Mouse (Mus musculus) MEL (cell line): ENCODE data around the gene Rfx2.

Experiments used
- CHD2 ChIP-seq: IDR thresholded peaks from 2 replicates; pipeline ENCODE4 v1.6.1; 2011; ENCODE audit warnings: low read length, improper control_type of control experiment
- CTCF ChIP-seq, 3 experiments: IDR thresholded peaks in 2 of 3; conservative IDR thresholded peaks in 1 of 3; 2 replicates each; pipeline ENCODE4 v1.5.1; 2011 to 2012; ENCODE audit warnings: low read length in 3 of 3, low read depth in 2 of 3, mild to moderate bottlenecking in 2 of 3, improper control_type of control experiment in 1 of 3, inconsistent platforms in 1 of 3, mixed read lengths in 1 of 3, moderate library complexity in 1 of 3; ENCODE audit not compliant: control insufficient read depth in 1 of 3, insufficient read depth in 1 of 3, poor library complexity in 1 of 3, severe bottlenecking in 1 of 3
- E2F4 ChIP-seq: IDR thresholded peaks from 2 replicates; pipeline ENCODE4 v1.6.1; 2011; ENCODE audit warnings: low read depth, low read length, improper control_type of control experiment, borderline replicate concordance
- EP300 ChIP-seq, 2 experiments: IDR thresholded peaks; 2 replicates each; pipeline ENCODE4 v1.6.1; 2011; ENCODE audit warnings: improper control_type of control experiment in 2 of 2, low read length in 2 of 2, low read depth in 1 of 2, mild to moderate bottlenecking in 1 of 2
- GATA1 ChIP-seq: IDR thresholded peaks from 2 replicates; pipeline ENCODE4 v1.6.1; 2011; ENCODE audit warnings: low read depth, low read length, improper control_type of control experiment
- HCFC1 ChIP-seq: IDR thresholded peaks from 2 replicates; pipeline ENCODE4 v1.6.1; 2012; ENCODE audit warnings: low read depth, mild to moderate bottlenecking, inconsistent platforms, low read length, improper control_type of control experiment, moderate library complexity
- KAT2A ChIP-seq: conservative IDR thresholded peaks from 2 replicates; pipeline ENCODE4 v1.6.1; 2012; ENCODE audit warnings: low read depth, low read length, improper control_type of control experiment, inconsistent platforms
- POLR2A ChIP-seq, 2 experiments: IDR thresholded peaks; 2 replicates each; pipeline ENCODE4 v1.6.1; 2011 to 2012; ENCODE audit warnings: low read length in 2 of 2, mild to moderate bottlenecking in 2 of 2, control low read depth in 1 of 2, improper control_type of control experiment in 1 of 2, low read depth in 1 of 2, moderate library complexity in 1 of 2; ENCODE audit not compliant: control insufficient read depth in 1 of 2, insufficient read depth in 1 of 2, poor library complexity in 1 of 2
- POLR2AphosphoS2 ChIP-seq: IDR thresholded peaks from 2 replicates; pipeline ENCODE4 v1.6.1; 2011; ENCODE audit warnings: low read length, improper control_type of control experiment
- SIN3A ChIP-seq: IDR thresholded peaks from 2 replicates; pipeline ENCODE4 v1.6.1; 2012; ENCODE audit warnings: low read length, improper control_type of control experiment, inconsistent platforms
- USF2 ChIP-seq, 2 experiments: IDR thresholded peaks; 2 replicates each; pipeline ENCODE4 v1.6.1; 2011 to 2012; ENCODE audit warnings: improper control_type of control experiment in 2 of 2, low read length in 2 of 2, borderline replicate concordance in 1 of 2, inconsistent platforms in 1 of 2, low read depth in 1 of 2, mild to moderate bottlenecking in 1 of 2; ENCODE audit not compliant: insufficient read depth in 1 of 2
- ZC3H11A ChIP-seq: IDR thresholded peaks from 2 replicates; pipeline ENCODE4 v1.6.1; 2012; ENCODE audit warnings: low read depth, mild to moderate bottlenecking, inconsistent platforms, low read length, improper control_type of control experiment
- ZKSCAN1 ChIP-seq: IDR thresholded peaks from 2 replicates; pipeline ENCODE4 v1.6.1; 2012; ENCODE audit warnings: low read depth, mild to moderate bottlenecking, inconsistent platforms, low read length, improper control_type of control experiment, moderate library complexity

- no peak for TF ChIP-seq SIN3A
- no peak for TF ChIP-seq POLR2A (IDR thresholded peaks at IDR 0.05; ENCODE audit: control insufficient read depth in 1 of 2, insufficient read depth in 1 of 2, low read depth in 1 of 2, low read length in 2 of 2, poor library complexity in 1 of 2)
- TF ChIP-seq GATA1, result no peak
- no peak for TF ChIP-seq HCFC1
- no peak for TF ChIP-seq ZKSCAN1
- TF ChIP-seq CHD2, result no peak
- no peak for TF ChIP-seq EP300 (IDR thresholded peaks at IDR 0.05; ENCODE audit: low read depth in 1 of 2, low read length in 2 of 2)
- no peak for TF ChIP-seq CTCF (IDR thresholded peaks at IDR 0.05 in 2 of 3, conservative IDR thresholded peaks at IDR 0.05 in 1 of 3; ENCODE audit: control insufficient read depth in 1 of 3, insufficient read depth in 1 of 3, low read depth in 2 of 3, low read length in 3 of 3, poor library complexity in 1 of 3, severe bottlenecking in 1 of 3)
- no peak for TF ChIP-seq KAT2A
- TF ChIP-seq E2F4, result no peak
- TF ChIP-seq POLR2AphosphoS2, result no peak
- TF ChIP-seq ZC3H11A, result no peak
- no peak for TF ChIP-seq USF2 (IDR thresholded peaks at IDR 0.05; ENCODE audit: borderline replicate concordance in 1 of 2, insufficient read depth in 1 of 2, low read depth in 1 of 2, low read length in 2 of 2)
Observed at GRCm38 (mm10) chr17:56740118-56740787, 90.6 kb downstream of the Rfx2 start.
